Mouse (Mus musculus) layer of hippocampus, postnatal 10 days (tissue): ENCODE measurements around the gene Dxo. TPM values are rescaled to one million over a fixed set of nuclear protein-coding genes. Genes with fewer than 3 reads are reported as not detected.
"Not testable (repeated sequence)": the region's sequence is repeated elsewhere in the genome, so short reads cannot be mapped to it uniquely, and the experiment has no call there.

ENCODE experiments used
- DNase-seq, 2 experiments: peaks; one replicate each; pipeline ENCODE4 v3.0.0; 2021; ENCODE audit warnings: low spot score in 2 of 2
- long read RNA-seq: library from polyadenylated mRNA; stranded (forward); transcript quantifications from one replicate; pipeline ENCODE4 v2.0.0, GENCODE M21; 2023
- total RNA-seq, 2 experiments: library from RNA; stranded (reverse); gene quantifications; 2 replicates each; pipeline ENCODE4 v1.2.3; 2021

The Dxo gene
- total RNA-seq: 10 to 100 TPM; 36.1 to 39.9 TPM
- long read RNA-seq, transcript Dxo-211 (7 exons, 1,447 nt): major isoform, 10 of 27 reads
- long read RNA-seq, partial matches to known transcripts: 13 of 27 reads
- long read RNA-seq, other reads (novel, unspliced or antisense): 4 of 27 reads

GRCm38 (mm10) chr17:34836856-34837221 lies at the start of gene Dxo, which contains the start of gene Stk19:
TSS of gene Dxo (plus strand) at chr17:34837019.
TSS of gene Stk19 (minus strand) at chr17:34836945.
- DNase-seq: peak; percentile 97

- no peak for DNase-seq
Observed at GRCm38 (mm10) chr17:34795016-34795415, 41.8 kb upstream of the Dxo start.

GRCm38 (mm10) chr17:34795633-34796032 lies 41.2 kb upstream of the Dxo start:
- peak; percentile 54 to 58 for DNase-seq

- no peak for DNase-seq
Observed at GRCm38 (mm10) chr17:34796311-34797140, 40.3 kb upstream of the Dxo start.

GRCm38 (mm10) chr17:34797211-34797995 lies 39.4 kb upstream of the Dxo start:
- not testable (repeated sequence) for DNase-seq

GRCm38 (mm10) chr17:34798071-34798470 lies 38.7 kb upstream of the Dxo start:
- not testable (repeated sequence) for DNase-seq

GRCm38 (mm10) chr17:34798866-34799530 lies 37.8 kb upstream of the Dxo start:
- no peak for DNase-seq

- DNase-seq: no peak
Observed at GRCm38 (mm10) chr17:34799531-34799925, 37.3 kb upstream of the Dxo start.

GRCm38 (mm10) chr17:34800781-34801305 lies 36.0 kb upstream of the Dxo start:
- not testable (repeated sequence) for DNase-seq

GRCm38 (mm10) chr17:34802756-34803155 lies 34.1 kb upstream of the Dxo start:
- DNase-seq: not testable (repeated sequence)

GRCm38 (mm10) chr17:34803367-34803766 lies 33.5 kb upstream of the Dxo start:
- DNase-seq: not testable (repeated sequence)

- not testable (repeated sequence) for DNase-seq
Observed at GRCm38 (mm10) chr17:34804301-34804700, 32.5 kb upstream of the Dxo start, which contains the start of gene Cyp21a1. TSS of gene Cyp21a1 (minus strand) at chr17:34804561.

GRCm38 (mm10) chr17:34804871-34805562 lies 31.8 kb upstream of the Dxo start:
- DNase-seq: no peak

- no peak for DNase-seq
Observed at GRCm38 (mm10) chr17:34807176-34807575, 29.6 kb upstream of the Dxo start.

- DNase-seq: no peak
Observed at GRCm38 (mm10) chr17:34808599-34809205, 28.1 kb upstream of the Dxo start.

GRCm38 (mm10) chr17:34810411-34810810 lies 26.4 kb upstream of the Dxo start:
- DNase-seq: not testable (repeated sequence)

- DNase-seq: not testable (repeated sequence)
Observed at GRCm38 (mm10) chr17:34810811-34811210, 26.0 kb upstream of the Dxo start.

- no peak for DNase-seq
Observed at GRCm38 (mm10) chr17:34811275-34811674, 25.5 kb upstream of the Dxo start.

GRCm38 (mm10) chr17:34813747-34814146 lies 23.1 kb upstream of the Dxo start:
- DNase-seq: peak; percentile 40 to 52

GRCm38 (mm10) chr17:34814818-34815370 lies 21.9 kb upstream of the Dxo start:
- DNase-seq: no peak
